Mouse (Mus musculus) gastrocnemius, postnatal 4 days (tissue): Measurements from ENCODE around the gene Slc39a11. TPM values are rescaled to one million over a fixed set of nuclear protein-coding genes. Genes with fewer than 3 reads are reported as not detected.

Source experiments
- DNase-seq, 2 experiments: peaks; one replicate each; pipeline ENCODE4 v3.0.0; 2021 to 2022; ENCODE audit warnings: low spot score in 2 of 2, mixed read lengths in 2 of 2
- total RNA-seq, 2 experiments: library from RNA; stranded (reverse); gene quantifications; 2 replicates each; pipeline ENCODE4 v1.2.3; 2021

Slc39a11 gene
- total RNA-seq, 2 experiments from 2014 or later: 8.2 to 8.9 TPM

DNA sequence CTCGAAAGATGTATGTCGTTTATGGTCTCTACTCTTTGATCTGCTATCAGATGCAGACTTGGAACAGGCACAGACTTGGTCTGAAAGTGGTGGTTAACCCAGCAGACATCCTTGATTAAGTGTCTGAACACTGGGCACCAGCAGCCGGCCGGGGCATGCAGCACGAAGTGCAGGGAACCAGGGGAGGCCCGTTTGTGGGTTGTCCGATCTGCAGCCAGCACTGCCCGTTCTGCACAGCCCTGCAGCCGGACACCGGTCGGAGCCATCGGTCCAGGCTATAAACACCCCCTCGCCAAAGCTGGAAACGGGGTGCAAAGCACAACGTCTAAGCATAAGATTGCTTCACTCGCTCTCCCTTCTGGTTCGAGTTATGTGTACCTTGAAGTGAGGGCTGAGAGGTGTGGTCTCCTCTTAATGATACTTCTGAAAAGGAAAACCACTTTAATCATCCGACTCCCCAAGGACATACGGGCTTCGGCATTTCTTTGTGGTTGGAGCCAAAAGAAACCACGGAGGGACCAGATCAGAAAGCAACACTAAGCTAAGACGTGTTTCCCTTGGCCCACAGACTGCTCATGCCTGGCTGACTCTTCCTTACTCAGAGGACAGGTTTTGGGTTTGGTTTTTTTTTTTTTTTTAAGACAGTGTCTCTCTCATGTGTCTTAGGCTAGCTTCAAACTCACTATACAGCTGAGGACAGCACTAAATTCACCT is 352.8 kb downstream of the Slc39a11 start:
- no peak for DNase-seq

DNA sequence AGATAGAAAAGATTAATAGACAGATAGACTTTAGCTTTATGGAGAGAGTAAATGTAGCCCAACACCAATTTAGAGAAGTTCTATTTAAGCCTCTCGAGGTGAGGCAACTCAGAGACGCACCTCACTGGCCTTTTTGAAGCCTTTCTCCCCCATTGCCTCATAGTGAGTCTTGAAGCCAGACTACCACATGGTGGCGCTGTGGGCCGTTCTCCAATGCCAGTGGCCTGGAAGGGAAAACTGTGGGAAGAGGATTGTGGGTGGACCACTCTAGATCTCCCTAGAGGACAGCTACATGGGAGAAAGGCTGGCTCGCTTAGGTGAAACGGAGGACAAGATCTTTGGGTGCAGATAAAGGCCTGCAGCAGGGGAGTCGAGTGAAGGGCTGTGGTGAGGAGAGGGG is 353.7 kb downstream of the Slc39a11 start:
- peak; percentile 68 to 76 for DNase-seq

DNA sequence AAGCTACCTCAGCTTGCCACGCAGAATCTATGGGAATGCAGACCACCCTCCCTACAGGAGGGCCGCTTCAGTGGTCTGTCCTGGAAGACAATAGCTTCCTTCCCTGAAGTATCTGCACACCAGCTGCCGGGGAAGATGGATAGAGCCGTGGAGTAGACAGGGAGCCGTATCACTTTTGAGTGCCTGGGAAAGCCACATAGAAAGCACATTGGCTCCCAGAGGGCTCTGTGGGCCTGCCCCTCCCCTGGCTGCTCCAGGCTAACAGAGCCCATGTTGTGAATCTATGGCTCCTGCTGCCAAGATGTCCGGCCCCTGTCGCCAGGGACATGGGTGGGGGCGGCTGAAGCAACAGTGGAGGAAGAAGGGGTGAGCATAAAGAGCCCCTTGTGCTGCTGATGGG is 355.4 kb downstream of the Slc39a11 start:
- DNase-seq: no peak

DNA sequence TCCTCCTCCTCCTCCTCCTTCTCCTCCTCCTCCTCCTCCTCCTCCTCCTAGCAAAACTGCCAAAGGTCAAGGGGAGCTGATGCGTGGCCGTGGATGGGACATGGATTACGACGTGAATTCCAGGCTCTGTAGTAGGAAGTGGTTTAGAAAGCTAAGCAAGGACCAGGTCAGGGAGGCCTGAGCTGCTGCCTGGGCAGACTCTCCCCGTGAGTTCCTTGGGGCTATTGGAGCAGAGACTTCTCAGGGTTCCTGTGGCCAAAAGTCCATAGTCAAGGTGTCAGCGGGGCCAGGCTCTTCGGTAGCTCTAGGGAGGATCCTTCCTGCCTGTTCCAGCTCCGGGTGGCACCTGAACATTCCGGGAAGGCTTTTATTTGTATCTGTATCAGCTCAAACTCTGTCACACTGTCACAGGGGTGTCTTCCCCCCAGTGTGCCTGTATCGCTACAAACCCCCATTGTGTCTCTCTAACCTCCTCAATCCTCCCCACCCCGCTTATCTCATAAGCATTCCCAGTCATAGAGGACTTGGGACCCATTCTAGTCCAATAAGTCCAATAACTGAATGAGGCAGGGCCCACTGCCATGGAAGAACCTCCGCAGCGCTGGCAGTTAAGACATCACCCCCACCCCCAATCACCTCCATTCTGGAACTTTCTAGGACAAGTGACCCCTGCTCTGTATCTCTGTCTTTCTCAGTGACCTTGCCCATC is 356.8 kb downstream of the Slc39a11 start:
- DNase-seq: no peak

DNA sequence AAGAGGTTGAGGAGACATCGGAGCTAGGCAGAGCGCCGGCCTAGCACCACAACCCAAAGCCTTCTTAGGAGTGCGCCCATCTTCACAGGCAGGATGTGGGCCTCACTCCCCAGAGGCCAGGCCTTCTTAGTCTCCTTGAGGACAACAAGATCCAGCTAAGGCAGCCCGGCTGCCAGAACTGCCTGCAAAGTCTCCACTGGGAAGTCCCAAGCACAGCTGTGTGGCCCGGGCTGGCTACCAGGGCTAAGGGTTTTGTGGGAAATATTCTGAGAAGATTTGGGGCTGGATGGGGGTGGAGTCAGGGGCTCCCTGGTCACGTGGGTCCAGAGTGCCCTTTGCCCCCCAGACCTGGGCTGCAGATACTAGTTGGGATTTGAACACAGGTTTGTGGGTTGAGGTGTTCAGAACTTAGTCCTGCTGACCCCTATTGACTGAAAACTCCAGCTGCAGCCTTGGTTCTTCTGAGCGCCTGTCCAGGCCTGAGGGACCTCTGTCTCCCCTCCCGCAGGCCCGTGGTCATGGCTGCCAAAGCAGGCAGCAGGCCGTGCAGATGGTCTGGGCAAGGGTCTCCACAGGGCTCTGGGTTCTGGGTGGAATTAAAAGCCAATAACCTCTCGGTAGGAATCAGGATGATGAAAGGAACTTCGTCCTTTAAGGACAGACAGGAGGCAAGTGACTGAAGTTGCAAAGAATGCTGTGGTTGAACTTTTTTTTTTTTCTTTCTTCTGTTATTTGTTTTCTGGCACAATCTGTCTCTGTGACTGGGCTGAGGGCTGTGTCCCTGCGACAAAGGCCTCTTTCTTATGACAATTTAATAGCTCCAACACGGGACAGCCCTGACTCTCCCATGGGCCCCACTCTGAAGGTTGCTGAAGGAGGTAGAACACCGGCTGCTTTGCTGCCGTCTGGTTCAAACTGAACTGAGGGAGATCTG is 357.8 kb downstream of the Slc39a11 start:
- peak in 1 of 2 experiments; percentile 33 for DNase-seq

DNA sequence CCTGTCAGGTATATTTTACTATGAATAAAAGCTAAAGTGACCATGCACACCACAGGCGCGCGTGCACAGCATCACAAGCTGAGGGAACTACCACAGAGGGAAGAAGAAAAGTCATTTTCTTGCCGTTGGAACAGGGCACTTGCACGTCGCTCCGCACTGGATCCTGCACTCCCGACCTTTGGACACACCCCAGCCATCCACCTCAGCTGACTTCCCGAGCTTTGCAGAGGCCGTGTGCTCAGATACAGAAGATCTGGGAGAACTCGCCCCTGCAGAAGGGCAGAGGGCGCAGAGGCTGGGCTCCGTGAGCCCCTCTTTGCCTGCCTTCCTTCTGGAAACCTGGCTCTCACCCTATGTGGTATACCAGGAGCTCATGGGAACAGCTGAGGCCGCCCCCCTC is 359.0 kb downstream of the Slc39a11 start:
- no peak for DNase-seq

DNA sequence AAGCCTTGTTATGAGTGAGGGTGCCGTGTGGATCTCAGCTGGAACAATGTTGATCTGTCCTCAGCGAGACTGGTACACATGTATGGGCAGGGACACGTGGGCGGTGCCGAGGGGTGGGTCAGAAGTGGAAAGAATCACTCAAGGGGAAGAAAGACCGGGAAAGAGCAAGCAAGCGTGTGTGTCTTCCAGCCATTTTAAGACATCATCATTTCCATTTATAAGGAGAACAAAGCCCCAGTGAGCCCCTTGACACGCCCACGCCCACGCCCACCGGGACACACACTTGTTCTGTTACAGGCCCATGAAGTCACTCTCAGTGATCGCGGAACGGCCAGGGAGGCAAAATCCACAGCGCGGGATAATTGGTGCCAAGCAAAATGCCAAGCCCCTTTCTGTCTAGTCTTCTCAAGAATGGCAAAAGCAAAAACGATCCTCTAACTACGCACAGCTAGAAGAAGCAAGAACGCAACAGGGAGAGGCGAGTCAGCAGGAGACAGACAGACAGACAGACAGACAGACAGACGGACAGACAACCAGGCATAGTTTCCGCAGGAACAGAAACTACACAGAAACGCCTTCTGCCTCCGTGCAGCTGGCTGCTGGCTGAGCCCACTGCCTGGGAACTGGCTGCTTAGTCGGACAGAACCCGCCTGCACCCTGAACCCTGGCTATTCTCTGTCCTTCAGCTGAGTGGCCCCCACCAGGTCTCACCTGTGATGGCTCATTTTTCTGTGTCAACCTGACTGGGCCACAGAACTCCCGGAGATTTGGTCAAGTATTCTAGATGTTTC is 364.7 kb downstream of the Slc39a11 start:
- no peak for DNase-seq

DNA sequence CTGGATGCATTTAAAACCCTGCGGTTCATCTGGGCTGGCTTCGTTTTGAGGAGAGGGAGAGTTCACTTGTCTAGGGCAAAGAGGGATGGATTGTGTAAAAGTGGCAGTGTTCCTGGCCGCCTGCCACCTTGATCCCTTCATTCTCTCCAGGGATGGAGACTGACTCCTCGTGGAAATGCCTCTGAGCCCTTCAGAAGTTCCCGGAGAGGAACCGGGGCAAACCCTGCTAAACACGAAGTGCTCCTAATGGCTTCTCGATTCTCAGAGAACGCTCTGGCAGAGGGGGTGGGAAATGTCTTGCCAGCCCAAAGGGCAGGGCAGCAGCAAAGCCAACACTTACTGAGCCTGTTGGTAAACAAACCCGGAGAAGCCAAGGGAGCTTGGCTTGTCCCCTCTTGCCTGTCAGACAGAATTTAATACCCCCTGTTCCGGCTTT is 366.5 kb downstream of the Slc39a11 start:
- DNase-seq: no peak

DNA sequence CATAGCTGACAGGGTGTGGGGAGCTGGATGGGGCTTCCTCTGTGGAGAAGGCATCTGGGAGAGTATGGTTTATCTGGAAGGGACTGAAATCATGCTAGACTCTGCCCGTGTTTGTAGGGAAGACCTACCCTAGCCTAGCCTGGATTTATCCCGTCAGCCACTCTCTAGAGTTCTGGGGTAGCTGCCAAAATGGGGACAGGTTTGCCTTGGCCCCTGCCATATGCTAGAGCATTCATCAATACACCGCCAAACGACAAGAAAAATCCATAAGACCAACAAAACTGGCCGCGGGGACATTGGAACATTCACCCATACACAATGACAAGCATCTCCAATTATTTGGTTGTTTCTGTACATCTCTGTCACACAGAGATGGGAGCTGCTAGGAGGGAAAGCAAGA is 371.6 kb downstream of the Slc39a11 start:
- DNase-seq: no peak

DNA sequence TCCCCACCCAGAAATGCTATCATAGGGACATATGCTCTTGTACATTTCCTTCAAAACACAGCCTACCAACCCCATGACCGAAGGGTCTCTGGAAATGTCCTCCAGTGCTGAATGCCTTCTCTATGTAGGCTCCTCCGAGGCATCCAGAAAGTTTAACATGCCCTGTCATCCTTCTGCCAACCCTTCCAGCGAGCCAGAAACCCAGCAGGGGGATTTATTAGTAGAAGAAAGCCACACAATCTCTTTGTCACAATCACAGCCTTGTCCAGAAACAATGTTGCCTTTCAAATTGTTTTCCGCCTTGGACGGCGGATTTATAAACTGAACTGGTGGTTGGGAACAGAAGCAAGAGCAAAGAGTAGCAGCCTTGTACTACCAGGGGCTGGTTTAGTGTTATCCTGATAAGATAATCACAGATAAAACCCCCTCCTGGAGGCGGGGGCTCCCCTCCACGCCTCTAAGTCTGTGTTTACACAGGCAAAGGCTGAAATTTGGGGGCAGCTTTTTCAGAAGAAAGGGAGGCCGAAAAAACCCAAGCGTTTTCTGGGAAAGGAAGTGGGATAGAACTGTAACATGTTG is 372.8 kb downstream of the Slc39a11 start:
- DNase-seq: no peak

DNA sequence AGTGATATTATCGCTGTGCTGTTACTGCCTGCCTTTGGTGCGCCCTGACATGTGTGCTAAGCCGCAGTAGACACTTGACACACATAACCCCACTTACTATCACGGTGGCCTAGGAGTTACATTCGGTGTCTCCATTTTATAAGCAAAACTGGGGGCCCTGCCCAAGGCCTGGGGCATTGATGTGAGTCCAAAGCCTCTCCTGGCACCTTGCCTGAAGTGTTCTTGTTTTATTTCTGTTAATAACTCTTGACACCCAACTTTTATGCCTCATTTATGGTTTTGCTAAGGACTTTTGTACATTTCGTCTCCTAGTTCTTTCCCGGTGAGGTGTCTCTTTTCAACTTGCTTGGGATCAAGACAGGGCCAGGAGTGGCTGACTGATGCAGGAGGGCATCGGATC is 373.4 kb downstream of the Slc39a11 start:
- DNase-seq: no peak

DNA sequence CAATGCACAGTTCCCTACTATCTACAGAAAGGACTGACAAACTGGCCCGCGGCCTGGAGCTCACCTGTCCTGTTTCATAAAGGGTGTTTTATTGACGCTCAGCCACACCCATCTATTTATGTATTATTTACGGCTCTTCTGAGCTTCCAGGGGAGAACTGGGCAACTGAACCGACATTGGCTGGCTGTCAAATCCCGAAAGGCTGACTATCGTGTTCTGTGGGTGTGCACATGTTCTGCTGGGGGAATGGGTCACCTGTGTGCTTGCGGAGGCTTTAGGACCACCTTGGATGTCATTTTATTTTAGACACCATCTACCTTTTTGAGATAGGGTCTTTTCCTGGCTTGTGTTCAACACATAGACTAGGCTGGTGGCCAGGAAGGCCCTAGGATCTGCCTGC is 375.8 kb downstream of the Slc39a11 start:
- DNase-seq: no peak

DNA sequence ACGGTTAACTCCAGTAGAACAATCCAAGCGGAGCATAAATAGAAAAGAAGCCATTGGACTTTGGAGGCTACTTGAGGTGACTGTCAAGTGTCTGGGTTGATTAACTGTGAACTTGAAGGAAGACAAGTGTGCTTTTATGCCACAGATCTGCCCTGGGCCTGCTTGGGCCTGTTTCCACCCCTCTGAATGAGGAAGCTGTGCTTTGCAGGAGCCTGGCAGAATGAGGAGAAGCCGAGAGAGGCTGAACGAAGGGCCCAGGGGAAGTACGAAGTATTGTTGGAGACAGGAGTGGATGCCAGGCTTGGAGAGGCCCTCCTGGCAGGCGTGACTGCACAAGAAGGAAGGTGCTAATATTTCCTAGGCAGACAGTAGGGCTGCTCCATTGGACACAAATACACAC is 378.0 kb downstream of the Slc39a11 start:
- no peak for DNase-seq

DNA sequence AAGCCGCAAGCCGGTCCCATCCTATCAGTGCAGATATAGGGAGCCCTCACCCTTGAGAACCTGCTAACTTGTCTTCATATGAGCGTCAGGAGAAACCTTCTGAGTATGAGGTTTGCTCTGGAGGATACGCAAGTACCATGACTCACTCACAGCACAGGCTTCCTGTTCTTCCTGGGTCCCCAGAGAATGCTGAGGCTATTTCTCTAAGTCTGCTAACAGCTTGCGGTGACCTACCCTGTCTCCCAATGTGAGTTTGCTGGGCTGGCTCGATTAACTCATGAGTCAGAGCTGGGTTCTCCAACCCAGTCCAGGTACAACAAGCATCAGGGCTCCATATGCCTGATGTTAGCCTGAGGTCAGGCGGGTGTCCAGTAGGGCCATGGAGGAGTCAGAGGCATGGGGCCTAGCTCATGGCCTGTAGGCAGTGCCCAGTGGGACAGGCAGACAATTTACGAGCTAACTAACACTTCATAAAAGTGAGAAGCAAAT is 381.0 kb downstream of the Slc39a11 start:
- DNase-seq: no peak

DNA sequence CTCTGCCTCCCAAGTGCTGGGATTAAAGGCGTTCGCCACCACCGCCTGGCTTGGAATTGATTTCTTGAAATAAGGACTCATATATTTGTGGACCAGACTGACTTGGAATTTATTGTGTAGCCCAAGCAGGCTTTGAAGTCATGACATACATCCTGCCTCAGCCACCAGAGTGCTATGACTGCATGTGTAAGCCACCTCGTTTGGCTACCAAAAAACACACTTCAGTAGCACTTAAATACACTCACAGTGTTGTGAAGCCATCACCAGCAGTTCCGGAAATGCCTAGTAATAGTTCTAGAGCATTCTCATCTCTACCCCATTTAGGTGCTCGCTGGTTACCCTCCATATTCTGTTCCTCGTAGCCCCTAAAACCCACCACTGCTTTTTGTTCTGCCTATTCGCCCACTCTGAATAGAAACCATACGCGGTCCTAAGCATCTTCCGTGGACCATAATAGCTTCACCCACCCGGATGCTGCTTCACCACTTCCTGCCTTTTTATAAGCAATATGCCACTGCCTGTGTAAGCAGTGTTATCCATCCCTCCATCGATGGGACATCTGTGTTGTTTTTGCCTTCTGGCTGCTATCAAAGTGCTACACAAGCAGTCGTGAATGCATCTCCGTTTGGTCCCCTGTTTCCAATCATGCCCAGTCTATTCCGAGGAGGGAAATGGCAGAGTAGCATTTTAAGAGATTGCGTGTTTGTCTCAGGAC is 382.2 kb downstream of the Slc39a11 start:
- no peak for DNase-seq

DNA sequence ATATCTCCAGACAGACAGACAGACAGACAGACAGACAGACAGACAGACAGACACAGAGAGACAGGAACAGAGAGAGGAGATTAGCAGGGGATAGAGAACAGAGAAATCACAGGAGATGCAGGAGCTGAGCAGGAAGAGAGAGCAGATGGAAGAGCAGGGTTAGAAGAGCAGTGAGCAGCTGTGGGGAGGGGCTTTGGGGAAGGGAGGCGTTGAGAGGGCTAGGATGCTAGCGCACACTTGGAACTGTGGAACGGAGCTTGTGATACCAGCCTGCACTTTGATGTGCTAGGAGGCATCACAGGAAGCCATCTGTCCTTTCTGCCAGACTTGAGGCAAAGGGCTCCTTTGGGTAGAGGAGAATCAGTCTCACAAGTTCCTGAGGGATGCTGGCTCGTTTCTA is 383.2 kb downstream of the Slc39a11 start:
- no peak for DNase-seq

DNA sequence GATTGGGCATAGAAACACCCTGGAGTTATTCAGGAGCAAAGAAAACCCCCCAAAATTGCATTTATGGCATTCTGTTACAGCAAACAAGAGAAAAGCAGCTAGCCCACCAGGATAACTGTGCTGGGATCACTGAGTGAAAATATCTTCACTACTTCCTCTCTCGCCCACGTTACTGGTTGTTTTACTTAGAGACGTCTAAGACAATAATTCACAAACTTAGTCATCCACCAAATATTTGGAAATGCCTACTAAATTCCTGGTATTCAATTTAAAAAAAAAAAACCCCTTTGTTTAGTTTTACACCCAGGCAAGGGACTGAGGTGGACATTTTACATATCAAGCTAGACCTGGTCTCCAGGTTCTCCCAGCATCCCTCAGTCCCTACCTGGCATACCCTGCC is 384.3 kb downstream of the Slc39a11 start:
- no peak for DNase-seq

DNA sequence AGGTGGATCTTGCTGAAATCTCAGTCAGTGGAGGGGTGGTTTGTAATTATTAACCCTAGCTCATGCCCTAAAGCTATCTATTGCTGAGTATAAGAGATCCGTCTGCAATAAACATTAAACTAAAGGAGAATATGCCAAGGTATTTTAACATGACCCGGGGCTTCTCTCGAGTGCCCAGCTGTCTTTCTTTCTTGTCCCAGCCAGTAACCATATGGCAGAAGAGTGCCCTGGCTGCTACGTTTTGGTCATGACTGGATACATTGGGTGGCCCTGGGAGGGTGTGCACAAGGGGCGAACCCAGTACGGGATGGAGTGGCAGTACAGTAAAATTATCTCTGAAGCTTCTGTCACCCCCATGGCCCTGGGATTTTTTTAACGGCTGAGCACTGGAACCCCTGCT is 385.9 kb downstream of the Slc39a11 start:
- no peak for DNase-seq

DNA sequence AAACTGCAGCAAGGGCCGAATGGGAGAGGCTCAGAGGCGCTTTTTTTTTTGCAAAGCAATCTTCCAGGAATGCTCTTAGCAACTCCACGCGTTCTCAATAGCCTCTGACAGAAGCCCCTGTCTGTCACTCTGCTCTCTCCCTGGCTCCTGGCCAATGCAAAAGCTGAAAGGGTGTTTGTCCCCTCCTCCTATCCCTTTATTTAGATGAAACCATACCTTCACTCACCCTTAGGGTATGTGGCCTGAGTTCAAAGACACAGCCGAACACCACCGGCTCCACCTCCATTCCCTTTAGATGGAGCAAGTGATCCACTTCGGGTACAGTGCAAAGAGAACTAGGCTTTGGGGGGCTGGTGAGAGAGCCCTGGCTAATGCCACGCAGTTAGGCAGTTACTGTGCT is 387.8 kb downstream of the Slc39a11 start:
- DNase-seq: no peak

DNA sequence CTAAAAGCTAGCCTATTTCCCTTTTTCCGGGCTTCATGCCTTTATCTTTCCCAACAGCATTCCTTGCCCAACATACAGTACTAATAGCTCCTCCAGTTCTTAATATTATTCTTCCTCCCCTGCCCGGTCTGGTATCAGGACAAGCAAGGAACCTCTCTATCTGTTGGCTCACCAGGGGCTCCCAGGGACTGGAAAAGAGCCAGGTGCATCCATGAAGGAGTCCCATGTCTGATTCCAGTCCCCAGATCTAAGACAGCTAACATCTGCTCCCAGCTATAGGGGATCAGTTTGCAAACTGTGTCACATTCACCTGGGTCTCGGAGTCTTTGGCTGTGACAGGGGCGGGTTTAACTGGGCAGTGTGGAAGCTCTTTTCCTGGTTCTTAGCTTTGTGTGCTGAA is 388.5 kb downstream of the Slc39a11 start:
- DNase-seq: no peak
